In genomic region chr10:34317217-34317606, GRCm38 (mm10) we compare ENCODE assay signal across 9 mouse cellular contexts. TPM values are rescaled to one million over a fixed set of nuclear protein-coding genes. Genes with fewer than 3 reads are reported as not detected.
DNase-seq lines count a peak whose midpoint lies in the region; ATAC-seq and TF ChIP-seq lines count a peak whose summit lies in the region.
"Had no signal": no experiment of that assay in that cellular context is flagged by ENCODE, and none has a peak within 500 bp of the region (broad histone marks: within the 10 kb centered on the region; RNA-seq: fewer than 3 reads in every experiment).

No protein-coding gene starts in this region.

- TF ChIP-seq CTCF in lung, embryonic 14.5 days (IDR thresholded peaks at IDR 0.05; ENCODE audit: low read depth), result no peak
- TF ChIP-seq CTCF in lung, postnatal 0 days (IDR thresholded peaks at IDR 0.05), result no peak

- peak; percentile 26; the same call in 1 of the 2 replicates for ATAC-seq in lung, embryonic 14.5 days (ENCODE audit: insufficient read depth)
- ATAC-seq in lung, postnatal 0 days, result no peak
- peak; percentile 72 for ATAC-seq in hindbrain, embryonic 11.5 days (ENCODE audit: low FRiP score)

- H3K4me3 ChIP-seq in lung, embryonic 14.5 days (ENCODE audit: low read depth, low read length), result no peak overlapping the region
- H3K4me3 ChIP-seq in lung, postnatal 0 days (ENCODE audit: low read depth, low read length), result no peak overlapping the region
- H3K4me3 ChIP-seq in hindbrain, embryonic 11.5 days (ENCODE audit: low read depth, low read length), result no peak overlapping the region
- H3K4me3 ChIP-seq in midbrain, embryonic 10.5 days, result peak overlapping the region; percentile 41

- H3K9me3 ChIP-seq in lung, embryonic 14.5 days (ENCODE audit: low read depth, low read length), result no peaks in the 10 kb centered on the region
- H3K9me3 ChIP-seq in lung, postnatal 0 days (ENCODE audit: low read length), result no peaks in the 10 kb centered on the region
- H3K9me3 ChIP-seq in hindbrain, embryonic 11.5 days (ENCODE audit: control insufficient read depth, low read length), result no peaks in the 10 kb centered on the region
- no peaks in the 10 kb centered on the region for H3K9me3 ChIP-seq in midbrain, embryonic 10.5 days (replicated peaks)

- peaks cover 4% of the 10 kb centered on the region; the same call in 1 of the 2 replicates for H3K4me1 ChIP-seq in lung, embryonic 14.5 days (ENCODE audit: insufficient read depth)
- H3K4me1 ChIP-seq in lung, postnatal 0 days (ENCODE audit: insufficient read depth, low read depth, low read length), result no peaks in the 10 kb centered on the region
- H3K4me1 ChIP-seq in hindbrain, embryonic 11.5 days (replicated peaks; ENCODE audit: control insufficient read depth, insufficient read depth, low read length), result 0 out of 2 replicates have a peak, but pooled peaks cover 6% of the 10 kb centered on the region
- peaks cover 26% of the 10 kb centered on the region for H3K4me1 ChIP-seq in midbrain, embryonic 10.5 days

- no peak for TF ChIP-seq EP300 in lung, postnatal 0 days (IDR thresholded peaks at IDR 0.05)

- no peak overlapping the region for H3K27ac ChIP-seq in lung, embryonic 14.5 days (ENCODE audit: low read depth)
- H3K27ac ChIP-seq in lung, postnatal 0 days (ENCODE audit: low read length), result no peak overlapping the region
- peak overlapping the region; percentile 89 for H3K27ac ChIP-seq in hindbrain, embryonic 11.5 days (ENCODE audit: low read depth, low read length)
- peak overlapping the region; percentile 85 for H3K27ac ChIP-seq in midbrain, embryonic 10.5 days (replicated peaks)
- H3K27ac ChIP-seq: kidney, postnatal 0 days had no signal

- H3K36me3 ChIP-seq in lung, embryonic 14.5 days (ENCODE audit: insufficient read depth), result 0 out of 2 replicates have a peak, but pooled peaks cover 3% of the 10 kb centered on the region
- peaks cover 4% of the 10 kb centered on the region; the same call in 1 of the 2 replicates for H3K36me3 ChIP-seq in lung, postnatal 0 days (ENCODE audit: insufficient read depth, low read length)
- no peaks in the 10 kb centered on the region for H3K36me3 ChIP-seq in hindbrain, embryonic 11.5 days (ENCODE audit: control insufficient read depth, insufficient read depth, low read length)
- no peaks in the 10 kb centered on the region for H3K36me3 ChIP-seq in midbrain, embryonic 10.5 days

- intact Hi-C loops in left cerebral cortex, postnatal 25 days (cut with DNase I), result no loop called here

- no peak overlapping the region for H3K4me2 ChIP-seq in lung, embryonic 14.5 days
- no peak overlapping the region for H3K4me2 ChIP-seq in lung, postnatal 0 days (replicated peaks; ENCODE audit: low read depth, low read length)
- peak overlapping the region; percentile 25 for H3K4me2 ChIP-seq in hindbrain, embryonic 11.5 days (replicated peaks; ENCODE audit: low read depth, low read length)

- no peaks in the 10 kb centered on the region for H3K27me3 ChIP-seq in lung, embryonic 14.5 days (ENCODE audit: insufficient read depth, low read length)
- H3K27me3 ChIP-seq in lung, postnatal 0 days (replicated peaks; ENCODE audit: insufficient read depth, low read length), result no peaks in the 10 kb centered on the region
- H3K27me3 ChIP-seq in hindbrain, embryonic 11.5 days (ENCODE audit: control insufficient read depth, insufficient read depth, low read length), result no peaks in the 10 kb centered on the region
- H3K27me3 ChIP-seq in midbrain, embryonic 10.5 days (ENCODE audit: low read depth, poor library complexity, severe bottlenecking), result no peaks in the 10 kb centered on the region

- WGBS in lung, embryonic 14.5 days, result 25% methylated on average over 2 of the region's 2 CpGs
- 45% methylated on average over 2 of the region's 2 CpGs for whole genome bisulfite sequencing in lung, postnatal 0 days
- WGBS in hindbrain, embryonic 11.5 days, result 15% methylated on average over 2 of the region's 2 CpGs
- 21% methylated on average over 2 of the region's 2 CpGs for WGBS in midbrain, embryonic 10.5 days

- no peak for DNase-seq in lung, embryonic 14.5 days
- no peak for DNase-seq in lung, postnatal 0 days (ENCODE audit: low spot score)
- no peak for DNase-seq in hindbrain, embryonic 11.5 days (ENCODE audit: low spot score)
- peak; percentile 16 for DNase-seq in midbrain, embryonic 10.5 days (ENCODE audit: low spot score)
- no peak for DNase-seq in frontal cortex, postnatal 36 days (ENCODE audit: low spot score in 2 of 2)
- no peak for DNase-seq in layer of hippocampus, adult 18-20 months (ENCODE audit: low spot score in 2 of 2)
- no peak for DNase-seq in left cerebral cortex, postnatal 25 days (ENCODE audit: low spot score in 2 of 2)
- DNase-seq: thymus, postnatal 25 days had no signal

- no peak overlapping the region for H3K9ac ChIP-seq in lung, embryonic 14.5 days
- H3K9ac ChIP-seq in lung, postnatal 0 days (replicated peaks; ENCODE audit: low read depth), result no peak overlapping the region
- H3K9ac ChIP-seq in hindbrain, embryonic 11.5 days (ENCODE audit: low read depth, low read length), result no peak overlapping the region

RNA-seq across cellular contexts. Expression of gene Tspyl4, which starts 20.0 kb away (rescaled TPM):
- polyA plus RNA-seq in lung, embryonic 14.5 days (2014; fragmentation: Nextera tagmentation; extraction: Ambion mirVana), result 4.0 and 4.4 TPM in 2 replicates
- polyA plus RNA-seq in lung, postnatal 0 days (2015; fragmentation: Nextera tagmentation; extraction: Ambion mirVana), result 7.7 and 9.7 TPM in 2 replicates
- 31.0 and 38.7 TPM in 2 replicates for polyA plus RNA-seq in hindbrain, embryonic 11.5 days (2014; fragmentation: Nextera tagmentation; extraction: Ambion mirVana)
- polyA plus RNA-seq in midbrain, embryonic 10.5 days (2016; fragmentation: Nextera tagmentation; extraction: Ambion mirVana), result 38.1 and 61.6 TPM in 2 replicates
- total RNA-seq in layer of hippocampus, adult 18-20 months (2021), result 100 to 1,000 TPM; 378 TPM
- total RNA-seq in left cerebral cortex, postnatal 25 days (2021), result 100 to 1,000 TPM; 369 to 379 TPM

RNA-seq across cellular contexts. Expression of gene Tspyl1, which starts 35.2 kb away (rescaled TPM):
- 50.6 and 52.6 TPM in 2 replicates for polyA plus RNA-seq in lung, embryonic 14.5 days (2014; fragmentation: Nextera tagmentation; extraction: Ambion mirVana)
- 73.3 and 79.6 TPM in 2 replicates for polyA plus RNA-seq in lung, postnatal 0 days (2015; fragmentation: Nextera tagmentation; extraction: Ambion mirVana)
- polyA plus RNA-seq in hindbrain, embryonic 11.5 days (2014; fragmentation: Nextera tagmentation; extraction: Ambion mirVana), result 80.5 and 82.8 TPM in 2 replicates
- polyA plus RNA-seq in midbrain, embryonic 10.5 days (2016; fragmentation: Nextera tagmentation; extraction: Ambion mirVana), result 65.0 and 78.0 TPM in 2 replicates
- total RNA-seq in layer of hippocampus, adult 18-20 months (2021), result 100 to 1,000 TPM; 177 to 179 TPM
- total RNA-seq in left cerebral cortex, postnatal 25 days (2021), result 100 to 1,000 TPM; 151 to 153 TPM

Comparison
In these comparisons a context has a peak if more than half of its experiments do, and no peak if none do; other contexts are left out.
1. H3K27ac ChIP-seq: peak in hindbrain, embryonic 11.5 days (single experiment) and midbrain, embryonic 10.5 days (single experiment); none in lung, embryonic 14.5 days (single experiment) and lung, postnatal 0 days (single experiment).